Mouse (Mus musculus) heart, postnatal 4 days (tissue): Measurements from ENCODE around the gene Micall1. TPM values are rescaled to one million over a fixed set of nuclear protein-coding genes. Genes with fewer than 3 reads are reported as not detected.

Source experiments
- total RNA-seq, 2 experiments: library from RNA; stranded (reverse); gene quantifications; 2 replicates each; pipeline ENCODE4 v1.2.3; 2021

Gene Micall1
- total RNA-seq, 2 experiments from 2014 or later = 92.8 to 101 TPM

Other genes starting within 250 kb of the Micall1 start
- 10 to 100 TPM; 47.1 to 47.6 TPM for gene Gga1, start 231.7 kb upstream of the Micall1 start, total RNA-seq
- under 1 TPM in 1 of 2 experiments, not detected in 1; 0.29 TPM for gene Gm49510, start 209.2 kb upstream of the Micall1 start, total RNA-seq
- gene Sh3bp1, start 209.1 kb upstream of the Micall1 start, total RNA-seq = 10 to 100 TPM in 1 of 2 experiments, 1 to 10 TPM in 1; 7.7 to 11.1 TPM
- gene Pdxp, start 195.0 kb upstream of the Micall1 start, total RNA-seq = 1 to 10 TPM; 9.3 to 9.4 TPM
- 100 to 1,000 TPM; 465 to 471 TPM for gene Lgals1, start 182.2 kb upstream of the Micall1 start, total RNA-seq
- 10 to 100 TPM; 20.2 to 22.6 TPM for gene Nol12, start 174.0 kb upstream of the Micall1 start, total RNA-seq
- gene Triobp, start 161.2 kb upstream of the Micall1 start, total RNA-seq = 10 to 100 TPM; 59.0 to 68.2 TPM
- 100 to 1,000 TPM; 262 to 304 TPM for gene H1f0, start 80.4 kb upstream of the Micall1 start, total RNA-seq
- not detected for gene Galr3, start 67.0 kb upstream of the Micall1 start, total RNA-seq
- gene Ankrd54, start 46.0 kb upstream of the Micall1 start, total RNA-seq = 10 to 100 TPM; 11.8 to 12.7 TPM
- 100 to 1,000 TPM; 103 to 109 TPM for gene Eif3l, start 33.7 kb upstream of the Micall1 start, total RNA-seq
- gene Polr2f, start 32.1 kb downstream of the Micall1 start, total RNA-seq = 100 to 1,000 TPM; 126 to 139 TPM
- gene 1700088E04Rik, start 32.4 kb downstream of the Micall1 start, total RNA-seq = 1 to 10 TPM; 1.2 to 2.1 TPM
- under 1 TPM; 0.55 to 0.90 TPM for gene Sox10, start 56.3 kb downstream of the Micall1 start, total RNA-seq
- 10 to 100 TPM; 24.5 to 26.0 TPM for gene Pick1, start 120.3 kb downstream of the Micall1 start, total RNA-seq
- under 1 TPM; 0.52 to 0.74 TPM for gene Gm49486, start 120.5 kb downstream of the Micall1 start, total RNA-seq
- under 1 TPM; 0.23 to 0.31 TPM for gene Slc16a8, start 145.9 kb downstream of the Micall1 start, total RNA-seq
- 1 to 10 TPM; 1.3 to 2.0 TPM for gene Baiap2l2, start 176.6 kb downstream of the Micall1 start, total RNA-seq
- 1 to 10 TPM; 8.4 to 9.6 TPM for gene Pla2g6, start 219.5 kb downstream of the Micall1 start, total RNA-seq
- 10 to 100 TPM in 1 of 2 experiments, 1 to 10 TPM in 1; 9.8 to 10.2 TPM for gene Maff, start 237.7 kb downstream of the Micall1 start, total RNA-seq